Mouse (Mus musculus) megakaryocyte, embryonic 14.5 days (primary cell): ENCODE results near the gene Gm5127.

Experiments
- FLI1 ChIP-seq: IDR thresholded peaks from 2 replicates; pipeline ENCODE4 v1.6.1; 2012; ENCODE audit warnings: low read length, inconsistent platforms, mixed read lengths
- GATA1 ChIP-seq: IDR thresholded peaks from 3 replicates; pipeline ENCODE4 v1.6.1; 2012; ENCODE audit warnings: mixed read lengths, low read length, inconsistent platforms, borderline replicate concordance

DNA sequence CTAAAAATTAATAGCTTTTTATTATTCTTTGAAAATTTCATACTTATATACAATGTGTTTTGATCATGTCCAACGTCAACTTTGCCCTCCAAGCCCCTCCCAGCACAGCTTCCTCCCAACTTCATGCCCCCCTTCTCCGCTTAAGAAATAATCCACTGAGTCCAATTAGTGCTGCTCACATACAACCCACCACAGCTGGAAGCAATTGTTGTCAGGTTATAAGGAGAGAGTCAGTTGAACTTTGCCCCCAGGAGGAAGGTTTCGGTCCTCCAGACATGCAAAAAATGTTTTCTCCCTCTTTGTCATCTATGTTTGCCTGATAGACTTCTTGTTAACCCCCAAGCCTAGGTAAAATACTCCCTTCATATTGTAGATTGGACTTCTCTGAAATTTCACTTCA lies 4.0 kb upstream of the Gm5127 start:
- TF ChIP-seq GATA1 = no peak
- TF ChIP-seq FLI1 = no peak
